Mouse (Mus musculus): ENCODE measurements around the gene Gm20671. TPM values are rescaled to one million over a fixed set of nuclear protein-coding genes. Genes with fewer than 3 reads are reported as not detected.
"Not testable (repeated sequence)": the region's sequence is repeated elsewhere in the genome, so short reads cannot be mapped to it uniquely, and the experiment has no call there.

Gm20671 gene
- polyA plus RNA-seq, 1 experiment from 2014 or later = not detected

- not testable (repeated sequence) for H3K27ac ChIP-seq (ENCODE audit: low read depth, low read length); ATAC-seq (replicated peaks; ENCODE audit: insufficient number of reproducible peaks, low FRiP score, low TSS enrichment); H3K4me3 ChIP-seq (ENCODE audit: low read depth, low read length); H3K9ac ChIP-seq (ENCODE audit: low read depth, low read length); H3K27me3 ChIP-seq (ENCODE audit: control insufficient read depth, insufficient read depth, low read length); H3K4me2 ChIP-seq; H3K4me1 ChIP-seq (ENCODE audit: control insufficient read depth, insufficient read depth, low read length); H3K9me3 ChIP-seq (replicated peaks; ENCODE audit: control insufficient read depth, low read length)
- H3K36me3 ChIP-seq (ENCODE audit: control insufficient read depth, insufficient read depth, low read length) = peaks cover 32% of the 10 kb centered on the region
- WGBS (ENCODE audit: insufficient replicate concordance) = 85% methylated on average over 1 of the region's 1 CpGs
Observed at GRCm38 (mm10) chr5:32828766-32829165, 1.9 kb upstream of the Gm20671 start.

GRCm38 (mm10) chr5:32820471-32820870 lies 6.4 kb downstream of the Gm20671 start:
- H3K27ac ChIP-seq (ENCODE audit: low read depth, low read length) = no peak overlapping the region
- H3K36me3 ChIP-seq (ENCODE audit: control insufficient read depth, insufficient read depth, low read length) = peaks cover 11% of the 10 kb centered on the region
- no peak for ATAC-seq (replicated peaks; ENCODE audit: insufficient number of reproducible peaks, low FRiP score, low TSS enrichment)
- H3K9ac ChIP-seq (ENCODE audit: low read depth, low read length) = no peak overlapping the region
- H3K4me1 ChIP-seq (ENCODE audit: control insufficient read depth, insufficient read depth, low read length) = no peaks in the 10 kb centered on the region
- WGBS (ENCODE audit: insufficient replicate concordance) = 91% methylated on average over 8 of the region's 8 CpGs
- no peaks in the 10 kb centered on the region for H3K9me3 ChIP-seq (replicated peaks; ENCODE audit: control insufficient read depth, low read length)
- no peak overlapping the region for H3K4me2 ChIP-seq
- no peak overlapping the region for H3K4me3 ChIP-seq (ENCODE audit: low read depth, low read length)
- no peaks in the 10 kb centered on the region for H3K27me3 ChIP-seq (ENCODE audit: control insufficient read depth, insufficient read depth, low read length)

- Histone ChIP-seq H3K9ac (ENCODE audit: low read depth, low read length) (no peak overlapping the region), H3K4me3 (ENCODE audit: low read depth, low read length) (no peak overlapping the region), H3K4me2 (no peak overlapping the region), H3K36me3 (ENCODE audit: control insufficient read depth, insufficient read depth, low read length) (peaks cover 19% of the 10 kb centered on the region), H3K4me1 (ENCODE audit: control insufficient read depth, insufficient read depth, low read length) (no peaks in the 10 kb centered on the region), H3K9me3 (replicated peaks; ENCODE audit: control insufficient read depth, low read length) (no peaks in the 10 kb centered on the region), H3K27me3 (ENCODE audit: control insufficient read depth, insufficient read depth, low read length) (no peaks in the 10 kb centered on the region), H3K27ac (ENCODE audit: low read depth, low read length) (no peak overlapping the region)
- ATAC-seq (replicated peaks; ENCODE audit: insufficient number of reproducible peaks, low FRiP score, low TSS enrichment) = no peak
- 94% methylated on average over 4 of the region's 4 CpGs for WGBS (ENCODE audit: insufficient replicate concordance)
Observed at GRCm38 (mm10) chr5:32815396-32815795, 11.5 kb downstream of the Gm20671 start.

GRCm38 (mm10) chr5:32786454-32786853 lies 40.5 kb downstream of the Gm20671 start:
- WGBS (ENCODE audit: insufficient replicate concordance) = 63% methylated on average over 1 of the region's 1 CpGs
- H3K36me3 ChIP-seq (ENCODE audit: control insufficient read depth, insufficient read depth, low read length); H3K4me1 ChIP-seq (ENCODE audit: control insufficient read depth, insufficient read depth, low read length); H3K4me2 ChIP-seq; H3K4me3 ChIP-seq (ENCODE audit: low read depth, low read length); H3K9me3 ChIP-seq (replicated peaks; ENCODE audit: control insufficient read depth, low read length); H3K27ac ChIP-seq (ENCODE audit: low read depth, low read length); H3K9ac ChIP-seq (ENCODE audit: low read depth, low read length); ATAC-seq (replicated peaks; ENCODE audit: insufficient number of reproducible peaks, low FRiP score, low TSS enrichment); H3K27me3 ChIP-seq (ENCODE audit: control insufficient read depth, insufficient read depth, low read length): not testable (repeated sequence)

- peaks cover 3% of the 10 kb centered on the region; the same call in 1 of the 2 replicates for H3K36me3 ChIP-seq (ENCODE audit: control insufficient read depth, insufficient read depth, low read length)
- WGBS (ENCODE audit: insufficient replicate concordance) = 0% methylated on average over 52 of the region's 52 CpGs
- H3K4me2 ChIP-seq = peak within 1 kb of the TSS; percentile 69
- no peaks in the 10 kb centered on the region for H3K9me3 ChIP-seq (replicated peaks; ENCODE audit: control insufficient read depth, low read length)
- peak within 1 kb of the TSS; percentile 91 for H3K4me3 ChIP-seq (ENCODE audit: low read depth, low read length)
- H3K27me3 ChIP-seq (ENCODE audit: control insufficient read depth, insufficient read depth, low read length) = no peaks in the 10 kb centered on the region
- peak; percentile 97 for ATAC-seq (replicated peaks; ENCODE audit: insufficient number of reproducible peaks, low FRiP score, low TSS enrichment)
- H3K4me1 ChIP-seq (ENCODE audit: control insufficient read depth, insufficient read depth, low read length) = 0 out of 2 replicates have a peak, but pooled peaks cover 2% of the 10 kb centered on the region
- H3K9ac ChIP-seq (ENCODE audit: low read depth, low read length) = peak within 1 kb of the TSS; percentile 79
- H3K27ac ChIP-seq (ENCODE audit: low read depth, low read length) = no peak within 1 kb of the TSS
Observed at GRCm38 (mm10) chr5:32785313-32785915, 41.5 kb downstream of the Gm20671 start, which contains the start of gene Pisd. TSS of gene Pisd (minus strand) at chr5:32785646.

GRCm38 (mm10) chr5:32784726-32785125 lies 42.2 kb downstream of the Gm20671 start:
- Histone ChIP-seq H3K4me3 (ENCODE audit: low read depth, low read length) (peak overlapping the region; percentile 91), H3K27me3 (ENCODE audit: control insufficient read depth, insufficient read depth, low read length) (no peaks in the 10 kb centered on the region), H3K36me3 (ENCODE audit: control insufficient read depth, insufficient read depth, low read length) (peaks cover 3% of the 10 kb centered on the region; the same call in 1 of the 2 replicates), H3K4me2 (peak overlapping the region; percentile 69), H3K9me3 (replicated peaks; ENCODE audit: control insufficient read depth, low read length) (no peaks in the 10 kb centered on the region), H3K4me1 (ENCODE audit: control insufficient read depth, insufficient read depth, low read length) (0 out of 2 replicates have a peak, but pooled peaks cover 2% of the 10 kb centered on the region), H3K9ac (ENCODE audit: low read depth, low read length) (peak overlapping the region; percentile 79), H3K27ac (ENCODE audit: low read depth, low read length) (no peak overlapping the region)
- no peak for ATAC-seq (replicated peaks; ENCODE audit: insufficient number of reproducible peaks, low FRiP score, low TSS enrichment)
- WGBS (ENCODE audit: insufficient replicate concordance) = 18% methylated on average over 5 of the region's 5 CpGs

GRCm38 (mm10) chr5:32781596-32781995 lies 45.3 kb downstream of the Gm20671 start:
- H3K27me3 ChIP-seq (ENCODE audit: control insufficient read depth, insufficient read depth, low read length) = no peaks in the 10 kb centered on the region
- ATAC-seq (replicated peaks; ENCODE audit: insufficient number of reproducible peaks, low FRiP score, low TSS enrichment) = no peak
- H3K4me2 ChIP-seq = no peak overlapping the region
- no peaks in the 10 kb centered on the region; the same call in 1 of the 2 replicates for H3K36me3 ChIP-seq (ENCODE audit: control insufficient read depth, insufficient read depth, low read length)
- no peak overlapping the region for H3K9ac ChIP-seq (ENCODE audit: low read depth, low read length)
- 0 out of 2 replicates have a peak, but pooled peaks cover 2% of the 10 kb centered on the region for H3K4me1 ChIP-seq (ENCODE audit: control insufficient read depth, insufficient read depth, low read length)
- H3K27ac ChIP-seq (ENCODE audit: low read depth, low read length) = no peak overlapping the region
- no peaks in the 10 kb centered on the region for H3K9me3 ChIP-seq (replicated peaks; ENCODE audit: control insufficient read depth, low read length)
- H3K4me3 ChIP-seq (ENCODE audit: low read depth, low read length) = no peak overlapping the region
- 82% methylated on average over 5 of the region's 5 CpGs for WGBS (ENCODE audit: insufficient replicate concordance)

GRCm38 (mm10) chr5:32778168-32778567 lies 48.7 kb downstream of the Gm20671 start:
- Histone ChIP-seq H3K4me1 (ENCODE audit: control insufficient read depth, insufficient read depth, low read length) (no peaks in the 10 kb centered on the region), H3K9me3 (replicated peaks; ENCODE audit: control insufficient read depth, low read length) (no peaks in the 10 kb centered on the region), H3K36me3 (ENCODE audit: control insufficient read depth, insufficient read depth, low read length) (peaks cover 2% of the 10 kb centered on the region; the same call in 1 of the 2 replicates), H3K4me2 (no peak overlapping the region), H3K27ac (ENCODE audit: low read depth, low read length) (no peak overlapping the region), H3K9ac (ENCODE audit: low read depth, low read length) (no peak overlapping the region), H3K27me3 (ENCODE audit: control insufficient read depth, insufficient read depth, low read length) (no peaks in the 10 kb centered on the region), H3K4me3 (ENCODE audit: low read depth, low read length) (no peak overlapping the region)
- ATAC-seq (replicated peaks; ENCODE audit: insufficient number of reproducible peaks, low FRiP score, low TSS enrichment) = no peak
- WGBS (ENCODE audit: insufficient replicate concordance) = 80% methylated on average over 3 of the region's 3 CpGs

- Histone ChIP-seq H3K27ac (ENCODE audit: low read depth, low read length) (no peak overlapping the region), H3K9ac (ENCODE audit: low read depth, low read length) (no peak overlapping the region), H3K4me3 (ENCODE audit: low read depth, low read length) (no peak overlapping the region), H3K27me3 (ENCODE audit: control insufficient read depth, insufficient read depth, low read length) (no peaks in the 10 kb centered on the region), H3K4me1 (ENCODE audit: control insufficient read depth, insufficient read depth, low read length) (no peaks in the 10 kb centered on the region), H3K9me3 (replicated peaks; ENCODE audit: control insufficient read depth, low read length) (no peaks in the 10 kb centered on the region), H3K36me3 (ENCODE audit: control insufficient read depth, insufficient read depth, low read length) (peaks cover 2% of the 10 kb centered on the region; the same call in 1 of the 2 replicates), H3K4me2 (no peak overlapping the region)
- 86% methylated on average over 2 of the region's 2 CpGs for WGBS (ENCODE audit: insufficient replicate concordance)
- no peak for ATAC-seq (replicated peaks; ENCODE audit: insufficient number of reproducible peaks, low FRiP score, low TSS enrichment)
Observed at GRCm38 (mm10) chr5:32772361-32772760, 54.5 kb downstream of the Gm20671 start.
